Comparison of ENCODE assay signal across 38 mouse cellular contexts in genomic region chr6:65935566-65936281, GRCm38 (mm10). TPM values are rescaled to one million over a fixed set of nuclear protein-coding genes. Genes with fewer than 3 reads are reported as not detected.
DNase-seq lines count a peak whose midpoint lies in the region; ATAC-seq and TF ChIP-seq lines count a peak whose summit lies in the region.
"Had no signal": no experiment of that assay in that cellular context is flagged by ENCODE, and none has a peak within 500 bp of the region (broad histone marks: within the 10 kb centered on the region; RNA-seq: fewer than 3 reads in every experiment).

No protein-coding gene starts in this region.

- H3K4me2 ChIP-seq in lung, embryonic 14.5 days = no peak overlapping the region
- no peak overlapping the region for H3K4me2 ChIP-seq in neural tube, embryonic 14.5 days (ENCODE audit: low read depth, low read length)
- no peak overlapping the region for H3K4me2 ChIP-seq in neural tube, embryonic 15.5 days
- H3K4me2 ChIP-seq: embryonic facial prominence, embryonic 12.5 days; forebrain, embryonic 15.5 days; hindbrain, embryonic 15.5 days; liver, embryonic 12.5 days had no signal

- H3K36me3 ChIP-seq in lung, embryonic 14.5 days (ENCODE audit: insufficient read depth) = peaks cover 11% of the 10 kb centered on the region; the same call in 1 of the 2 replicates
- H3K36me3 ChIP-seq in neural tube, embryonic 14.5 days (ENCODE audit: control insufficient read depth, insufficient read depth, low read length) = no peaks in the 10 kb centered on the region
- no peaks in the 10 kb centered on the region for H3K36me3 ChIP-seq in neural tube, embryonic 15.5 days
- H3K36me3 ChIP-seq: embryonic facial prominence, embryonic 12.5 days; forebrain, embryonic 15.5 days; hindbrain, embryonic 15.5 days; liver, embryonic 12.5 days had no signal

- no peaks in the 10 kb centered on the region for H3K9me3 ChIP-seq in lung, embryonic 14.5 days (ENCODE audit: low read depth, low read length)
- no peaks in the 10 kb centered on the region for H3K9me3 ChIP-seq in neural tube, embryonic 14.5 days (ENCODE audit: control insufficient read depth, low read length)
- no peaks in the 10 kb centered on the region for H3K9me3 ChIP-seq in neural tube, embryonic 15.5 days (replicated peaks)
- H3K9me3 ChIP-seq: embryonic facial prominence, embryonic 12.5 days; forebrain, embryonic 10.5 days; forebrain, embryonic 15.5 days; hindbrain, embryonic 10.5 days; hindbrain, embryonic 15.5 days; liver, embryonic 12.5 days had no signal

- TF ChIP-seq CTCF in lung, embryonic 14.5 days (IDR thresholded peaks at IDR 0.05; ENCODE audit: low read depth) = no peak

- no peaks in the 10 kb centered on the region for H3K27me3 ChIP-seq in lung, embryonic 14.5 days (ENCODE audit: insufficient read depth, low read length)
- no peaks in the 10 kb centered on the region for H3K27me3 ChIP-seq in neural tube, embryonic 14.5 days (ENCODE audit: control insufficient read depth, insufficient read depth, low read length)
- no peaks in the 10 kb centered on the region for H3K27me3 ChIP-seq in neural tube, embryonic 15.5 days (replicated peaks)
- H3K27me3 ChIP-seq: embryonic facial prominence, embryonic 12.5 days; forebrain, embryonic 15.5 days; hindbrain, embryonic 15.5 days; liver, embryonic 12.5 days had no signal

- H3K9ac ChIP-seq in lung, embryonic 14.5 days = no peak overlapping the region
- no peak overlapping the region for H3K9ac ChIP-seq in neural tube, embryonic 14.5 days (replicated peaks; ENCODE audit: low read depth, low read length)
- no peak overlapping the region for H3K9ac ChIP-seq in neural tube, embryonic 15.5 days (replicated peaks)
- H3K9ac ChIP-seq: embryonic facial prominence, embryonic 12.5 days; forebrain, embryonic 15.5 days; hindbrain, embryonic 15.5 days; liver, embryonic 12.5 days; liver, postnatal 0 days had no signal

- WGBS in lung, embryonic 14.5 days = 39% methylated on average over 7 of the region's 7 CpGs
- WGBS in neural tube, embryonic 14.5 days = 88% methylated on average over 7 of the region's 7 CpGs
- 83% methylated on average over 7 of the region's 7 CpGs for WGBS in neural tube, embryonic 15.5 days

- H3K4me3 ChIP-seq in lung, embryonic 14.5 days (ENCODE audit: low read depth, low read length) = no peak overlapping the region
- no peak overlapping the region for H3K4me3 ChIP-seq in neural tube, embryonic 14.5 days (ENCODE audit: low read depth, low read length)
- H3K4me3 ChIP-seq in neural tube, embryonic 15.5 days (replicated peaks) = no peak overlapping the region
- H3K4me3 ChIP-seq: embryonic facial prominence, embryonic 12.5 days; forebrain, embryonic 10.5 days; forebrain, embryonic 15.5 days; gastrocnemius, adult 2 months; hindbrain, embryonic 10.5 days; hindbrain, embryonic 15.5 days; liver, embryonic 12.5 days had no signal

- peak; percentile 81 for ATAC-seq in lung, embryonic 14.5 days (ENCODE audit: insufficient read depth)
- peak; percentile 66 for ATAC-seq in neural tube, embryonic 14.5 days (ENCODE audit: low read depth)
- ATAC-seq in neural tube, embryonic 15.5 days (ENCODE audit: low FRiP score) = no peak
- ATAC-seq: forebrain, embryonic 15.5 days; inflammation-experienced regulatory T-cells, adult 6 months; liver, embryonic 12.5 days; liver, postnatal 0 days; midbrain, embryonic 16.5 days had no signal

- DNase-seq in heart, adult 11 months = peak; percentile 22
- no peak for DNase-seq in heart, adult 8-10 months (ENCODE audit: low spot score)
- peak; percentile 80 for DNase-seq in lung, embryonic 14.5 days
- DNase-seq in lung, postnatal 10 days = no peak
- no peak for DNase-seq in right cerebral cortex, adult 18-20 months
- DNase-seq: adrenal gland, postnatal 14 days; cerebellum, adult 11 months; cerebellum, adult 9-10 months; cerebellum, postnatal 36 days; gastrocnemius, adult 2 months; gastrocnemius, postnatal 36 days; heart, postnatal 14 days; kidney, adult 9 months; kidney, postnatal 25 days; liver, postnatal 0 days; right cerebral cortex, postnatal 14 days; thymus, adult 18-20 months; thymus, postnatal 25 days had no signal

- H3K27ac ChIP-seq in lung, embryonic 14.5 days (ENCODE audit: low read depth) = no peak overlapping the region
- H3K27ac ChIP-seq in neural tube, embryonic 14.5 days (ENCODE audit: low read depth, low read length) = no peak overlapping the region
- no peak overlapping the region for H3K27ac ChIP-seq in neural tube, embryonic 15.5 days (replicated peaks)
- H3K27ac ChIP-seq: embryonic facial prominence, embryonic 12.5 days; forebrain, embryonic 10.5 days; forebrain, embryonic 15.5 days; gastrocnemius, adult 2 months; hindbrain, embryonic 10.5 days; hindbrain, embryonic 15.5 days; liver, embryonic 12.5 days had no signal

- 0 out of 2 replicates have a peak, but pooled peaks cover 4% of the 10 kb centered on the region for H3K4me1 ChIP-seq in lung, embryonic 14.5 days (ENCODE audit: insufficient read depth)
- peaks cover 5% of the 10 kb centered on the region; the same call in 1 of the 2 replicates for H3K4me1 ChIP-seq in neural tube, embryonic 14.5 days (ENCODE audit: control insufficient read depth, insufficient read depth, low read length)
- peaks cover 11% of the 10 kb centered on the region; the same call in 1 of the 2 replicates for H3K4me1 ChIP-seq in neural tube, embryonic 15.5 days
- H3K4me1 ChIP-seq: embryonic facial prominence, embryonic 12.5 days; forebrain, embryonic 15.5 days; liver, embryonic 12.5 days had no signal

RNA-seq across cellular contexts. Expression of gene 4930544G11Rik, which starts 16.7 kb away (rescaled TPM):
- total RNA-seq in heart, adult 8-10 months (2022) = not detected
- not detected in 2 replicates for polyA plus RNA-seq in lung, embryonic 14.5 days (2014; fragmentation: Nextera tagmentation; extraction: Ambion mirVana)
- not detected in 2 replicates for polyA plus RNA-seq in neural tube, embryonic 14.5 days (2014; fragmentation: Nextera tagmentation; extraction: Ambion mirVana)
- not detected in 2 replicates for polyA plus RNA-seq in neural tube, embryonic 15.5 days (2015; fragmentation: Nextera tagmentation; extraction: Ambion mirVana)
- total RNA-seq: adrenal gland, postnatal 14 days; gastrocnemius, adult 2 months; gastrocnemius, postnatal 36 days; heart, postnatal 14 days; layer of hippocampus, adult 18-20 months; layer of hippocampus, postnatal 10 days; left cerebral cortex, adult 18-20 months; left cerebral cortex, postnatal 14 days; MEL had no signal
- polyA plus RNA-seq: embryonic facial prominence, embryonic 12.5 days; forebrain, embryonic 10.5 days; forebrain, embryonic 15.5 days; heart, embryonic 14.5 days; hindbrain, embryonic 10.5 days; hindbrain, embryonic 15.5 days; inflammation-experienced regulatory T-cells, adult 6 months; limb, embryonic 14.5 days; liver, embryonic 12.5 days; liver, postnatal 0 days; midbrain, embryonic 16.5 days; neural tube, embryonic 11.5 days; small intestine, adult 2 months; stomach, embryonic 16.5 days had no signal

Comparison
In these comparisons a context has a peak if more than half of its experiments do, and no peak if none do; other contexts are left out.
1. DNase-seq: peak in heart, adult 11 months (single experiment) and lung, embryonic 14.5 days (single experiment); none in heart, adult 8-10 months (single experiment), lung, postnatal 10 days (single experiment) and right cerebral cortex, adult 18-20 months (single experiment).